Comparison of ENCODE assay signal across 21 mouse cellular contexts in the genomic region with DNA sequence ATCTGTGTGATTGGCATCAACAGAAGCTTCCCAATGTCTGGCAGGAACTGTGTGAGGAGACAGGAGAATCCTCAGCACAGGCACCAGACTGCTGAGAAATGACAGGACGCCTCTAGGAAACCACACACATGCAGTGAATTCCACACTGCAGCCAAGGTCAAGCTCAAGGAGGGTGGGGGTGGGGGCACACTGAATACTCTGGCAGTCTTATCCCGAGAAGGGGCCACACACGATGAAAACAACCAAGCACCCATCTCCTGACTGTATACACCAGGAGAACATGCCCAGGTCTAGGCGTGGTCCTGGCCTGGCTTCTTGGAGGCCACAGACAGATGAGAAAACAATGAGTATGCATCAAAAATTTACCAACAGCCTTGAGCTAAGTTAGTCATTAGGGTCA. TPM values are rescaled to one million over a fixed set of nuclear protein-coding genes. Genes with fewer than 3 reads are reported as not detected.
DNase-seq lines count a peak whose midpoint lies in the region; ATAC-seq and TF ChIP-seq lines count a peak whose summit lies in the region.
"Had no signal": no experiment of that assay in that cellular context is flagged by ENCODE, and none has a peak within 500 bp of the region (broad histone marks: within the 10 kb centered on the region; RNA-seq: fewer than 3 reads in every experiment).

No protein-coding gene starts in this region.

- no peaks in the 10 kb centered on the region for H3K27me3 ChIP-seq in heart, embryonic 13.5 days (replicated peaks)
- H3K27me3 ChIP-seq in kidney, adult 2 months (replicated peaks; ENCODE audit: control insufficient read depth, insufficient read depth, low read length), result no peaks in the 10 kb centered on the region
- H3K27me3 ChIP-seq: forebrain, embryonic 13.5 days; intestine, embryonic 15.5 days; limb, embryonic 13.5 days; liver, embryonic 12.5 days had no signal

- DNase-seq in adrenal gland, postnatal 36 days, result peak; percentile 18 to 42
- no peak for DNase-seq in adrenal gland, adult 18-20 months (ENCODE audit: low spot score in 2 of 2)
- DNase-seq in heart, postnatal 4 days, result no peak
- peak; percentile 22 for DNase-seq in kidney, adult 2 months
- DNase-seq in kidney, adult 9 months, result no peak
- DNase-seq in brain, adult 2 months (ENCODE audit: low read depth, low spot score), result peak; percentile 65
- DNase-seq in gastrocnemius, adult 8-10 months (ENCODE audit: low spot score in 2 of 2), result no peak
- DNase-seq: cerebellum, adult 8-10 months; gastrocnemius, postnatal 10 days; kidney, postnatal 25 days; lung, adult 18-20 months; lung, postnatal 10 days; thymus, adult 18-20 months; thymus, postnatal 4 days had no signal

- no peak overlapping the region for H3K4me3 ChIP-seq in heart, embryonic 13.5 days
- H3K4me3 ChIP-seq in kidney, adult 2 months (ENCODE audit: insufficient read depth, low read depth, low read length), result no peak overlapping the region
- H3K4me3 ChIP-seq: forebrain, embryonic 13.5 days; intestine, embryonic 15.5 days; limb, embryonic 13.5 days; liver, embryonic 12.5 days; midbrain, embryonic 10.5 days had no signal

- no peak overlapping the region for H3K4me2 ChIP-seq in heart, embryonic 13.5 days
- H3K4me2 ChIP-seq: forebrain, embryonic 13.5 days; hindbrain, embryonic 14.5 days; intestine, embryonic 15.5 days; limb, embryonic 13.5 days; liver, embryonic 12.5 days had no signal

- WGBS in heart, embryonic 13.5 days, result 34% methylated on average over 4 of the region's 4 CpGs
- WGBS in kidney, adult 2 months, result 56% methylated on average over 4 of the region's 4 CpGs

- no peak for TF ChIP-seq POLR2A in kidney, adult 2 months (IDR thresholded peaks at IDR 0.05; ENCODE audit: low read depth, low read length)

- H3K4me1 ChIP-seq in heart, embryonic 13.5 days, result peaks cover 33% of the 10 kb centered on the region
- 0 out of 2 replicates have a peak, but pooled peaks cover 3% of the 10 kb centered on the region for H3K4me1 ChIP-seq in kidney, adult 2 months (ENCODE audit: control insufficient read depth, insufficient read depth, low read length)
- H3K4me1 ChIP-seq: forebrain, embryonic 13.5 days; intestine, embryonic 15.5 days; limb, embryonic 13.5 days; midbrain, embryonic 10.5 days had no signal

- no peaks in the 10 kb centered on the region for H3K9me3 ChIP-seq in heart, embryonic 13.5 days
- H3K9me3 ChIP-seq: forebrain, embryonic 13.5 days; intestine, embryonic 15.5 days; limb, embryonic 13.5 days; liver, embryonic 12.5 days; midbrain, embryonic 10.5 days had no signal

- H3K9ac ChIP-seq in heart, embryonic 13.5 days, result no peak overlapping the region
- H3K9ac ChIP-seq: forebrain, embryonic 13.5 days; hindbrain, embryonic 14.5 days; intestine, embryonic 15.5 days; limb, embryonic 13.5 days; liver, embryonic 12.5 days had no signal

- peak overlapping the region; percentile 57 for H3K27ac ChIP-seq in heart, embryonic 13.5 days (replicated peaks)
- no peak overlapping the region for H3K27ac ChIP-seq in kidney, adult 2 months (ENCODE audit: insufficient read depth, low read depth, low read length)
- H3K27ac ChIP-seq: forebrain, embryonic 13.5 days; hindbrain, embryonic 14.5 days; intestine, embryonic 15.5 days; limb, embryonic 13.5 days; liver, embryonic 12.5 days; midbrain, embryonic 10.5 days had no signal

- no peak for ATAC-seq in heart, embryonic 13.5 days (ENCODE audit: extremely low read depth, insufficient number of reproducible peaks, low FRiP score, low TSS enrichment)
- ATAC-seq: forebrain, embryonic 13.5 days; intestine, embryonic 15.5 days; liver, embryonic 12.5 days had no signal

- peaks cover 5% of the 10 kb centered on the region for H3K36me3 ChIP-seq in heart, embryonic 13.5 days
- H3K36me3 ChIP-seq in kidney, adult 2 months (ENCODE audit: control insufficient read depth, insufficient read depth, low read length), result no peaks in the 10 kb centered on the region
- H3K36me3 ChIP-seq: intestine, embryonic 15.5 days; limb, embryonic 13.5 days; liver, embryonic 12.5 days had no signal

- TF ChIP-seq CTCF in kidney, adult 2 months (conservative IDR thresholded peaks at IDR 0.05; ENCODE audit: insufficient read depth, insufficient read length, low read depth, low read length), result no peak

RNA-seq across cellular contexts. Expression of gene Setmar, which starts 45.5 kb away (rescaled TPM):
- total RNA-seq in adrenal gland, postnatal 36 days (2021), result 1 to 10 TPM; 5.4 to 6.4 TPM
- total RNA-seq in adrenal gland, adult 18-20 months (2021), result 1 to 10 TPM; 6.2 to 6.7 TPM
- 5.5 and 5.7 TPM in 2 replicates for polyA plus RNA-seq in heart, embryonic 13.5 days (2015; fragmentation: Nextera tagmentation; extraction: Ambion mirVana)
- total RNA-seq in heart, postnatal 4 days (2021), result 1 to 10 TPM; 4.2 to 4.6 TPM
- polyA plus RNA-seq in kidney, adult 2 months (2012; rRNA removed), result 3.6 and 3.7 TPM in 2 replicates
- total RNA-seq in gastrocnemius, adult 8-10 months (2022), result 1 to 10 TPM; 4.5 to 5.2 (median 4.7) TPM

Comparison
In these comparisons a context has a peak if more than half of its experiments do, and no peak if none do; other contexts are left out.
1. DNase-seq: peak in adrenal gland, postnatal 36 days (2 of 2), kidney, adult 2 months (single experiment) and brain, adult 2 months (single experiment); none in adrenal gland, adult 18-20 months (0 of 2), heart, postnatal 4 days (single experiment), kidney, adult 9 months (single experiment) and gastrocnemius, adult 8-10 months (0 of 2).